In the genomic region with DNA sequence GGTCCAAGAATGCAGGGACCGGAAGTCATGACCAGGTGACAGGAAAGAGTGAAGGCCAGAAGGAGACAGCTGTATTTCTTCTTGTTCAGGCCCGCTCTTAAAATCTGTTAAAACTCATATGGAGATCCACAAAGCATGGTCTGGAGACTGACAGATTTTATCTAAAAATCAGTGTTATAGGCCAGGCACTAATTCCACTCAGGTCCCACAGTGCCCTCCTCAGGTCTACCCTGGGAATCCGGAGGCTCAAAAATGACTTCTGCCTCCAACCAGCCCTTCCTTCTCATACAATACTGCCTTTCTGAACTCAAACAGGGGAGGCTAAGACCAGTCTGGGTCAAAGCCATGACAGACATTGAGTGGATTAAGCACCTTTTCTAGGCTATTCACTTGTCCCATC, we compare ENCODE assay signal across 10 mouse cellular contexts.
A peak's percentile ranks its signal among the peaks of the same experiment; 100 is the strongest.
DNase-seq lines count a peak whose midpoint lies in the region; ATAC-seq and TF ChIP-seq lines count a peak whose summit lies in the region.
"Had no signal": no experiment of that assay in that cellular context is flagged by ENCODE, and none has a peak within 500 bp of the region (broad histone marks: within the 10 kb centered on the region; RNA-seq: fewer than 3 reads in every experiment).

No protein-coding gene starts in this region.

- no peak for ATAC-seq in liver, embryonic 14.5 days (ENCODE audit: insufficient read depth)
- no peak for ATAC-seq in megakaryocyte, adult 5-6 weeks (ENCODE audit: poor library complexity, severe bottlenecking)
- no peak for ATAC-seq in forebrain, embryonic 16.5 days

- TF ChIP-seq EP300 in liver, embryonic 14.5 days (IDR thresholded peaks at IDR 0.05; ENCODE audit: low read depth): no peak

- TF ChIP-seq CTCF in liver, embryonic 14.5 days (IDR thresholded peaks at IDR 0.05; ENCODE audit: low read depth): peak; percentile 31; the same call in 1 of the 2 replicates

- H3K4me3 ChIP-seq in liver, embryonic 14.5 days (ENCODE audit: insufficient read depth in 1 of 2, low read depth in 2 of 2, low read length in 2 of 2): no peak overlapping the region
- H3K4me3 ChIP-seq in forebrain, embryonic 16.5 days (replicated peaks; ENCODE audit: low read length): no peak overlapping the region
- H3K4me3 ChIP-seq: hindbrain, embryonic 15.5 days; midbrain, embryonic 12.5 days had no signal

- no peaks in the 10 kb centered on the region for H3K9me3 ChIP-seq in liver, embryonic 14.5 days (ENCODE audit: control insufficient read depth, low read length)
- H3K9me3 ChIP-seq in forebrain, embryonic 16.5 days (ENCODE audit: control insufficient read depth, low read length): no peaks in the 10 kb centered on the region; the same call in 1 of the 2 replicates
- H3K9me3 ChIP-seq: midbrain, embryonic 12.5 days had no signal

- H3K4me2 ChIP-seq in liver, embryonic 14.5 days (ENCODE audit: low read depth): no peak overlapping the region
- no peak overlapping the region for H3K4me2 ChIP-seq in forebrain, embryonic 16.5 days (ENCODE audit: low read length)
- H3K4me2 ChIP-seq: hindbrain, embryonic 15.5 days; midbrain, embryonic 12.5 days had no signal

- H3K9ac ChIP-seq in liver, embryonic 14.5 days (replicated peaks): no peak overlapping the region
- no peak overlapping the region for H3K9ac ChIP-seq in forebrain, embryonic 16.5 days (replicated peaks; ENCODE audit: low read depth, low read length)
- H3K9ac ChIP-seq: hindbrain, embryonic 15.5 days; midbrain, embryonic 12.5 days had no signal

- H3K36me3 ChIP-seq in liver, embryonic 14.5 days (replicated peaks; ENCODE audit: control insufficient read depth, insufficient read depth, low read depth): no peaks in the 10 kb centered on the region
- no peaks in the 10 kb centered on the region for H3K36me3 ChIP-seq in forebrain, embryonic 16.5 days (ENCODE audit: control insufficient read depth, insufficient read depth)
- H3K36me3 ChIP-seq: hindbrain, embryonic 15.5 days; midbrain, embryonic 12.5 days had no signal

- H3K4me1 ChIP-seq in liver, embryonic 14.5 days (replicated peaks; ENCODE audit: control insufficient read depth in 2 of 2, insufficient read depth in 2 of 2, low read length in 1 of 2): no peaks in the 10 kb centered on the region
- no peaks in the 10 kb centered on the region for H3K4me1 ChIP-seq in forebrain, embryonic 16.5 days (replicated peaks; ENCODE audit: control insufficient read depth, insufficient read depth, low read length)
- H3K4me1 ChIP-seq: hindbrain, embryonic 15.5 days; midbrain, embryonic 12.5 days had no signal

- 54% methylated on average over 3 of the region's 3 CpGs for WGBS in liver, embryonic 14.5 days (ENCODE audit: insufficient replicate concordance)
- 69% methylated on average over 3 of the region's 3 CpGs for WGBS in forebrain, embryonic 16.5 days

- no peaks in the 10 kb centered on the region for H3K27me3 ChIP-seq in liver, embryonic 14.5 days (ENCODE audit: control insufficient read depth, insufficient read depth, low read length)
- H3K27me3 ChIP-seq in forebrain, embryonic 16.5 days (replicated peaks; ENCODE audit: control insufficient read depth, insufficient read depth, low read length): no peaks in the 10 kb centered on the region
- H3K27me3 ChIP-seq: hindbrain, embryonic 15.5 days; midbrain, embryonic 12.5 days had no signal

- H3K27ac ChIP-seq in liver, embryonic 14.5 days: no peak overlapping the region
- no peak overlapping the region for H3K27ac ChIP-seq in forebrain, embryonic 16.5 days (ENCODE audit: low read length)
- H3K27ac ChIP-seq: hindbrain, embryonic 15.5 days; midbrain, embryonic 12.5 days had no signal

- peak; percentile 52 for DNase-seq in embryo, embryonic 10.5 days (ENCODE audit: low spot score)
- DNase-seq in embryo, embryonic 10 days (ENCODE audit: low spot score): no peak
- no peak for DNase-seq in liver, embryonic 14.5 days (ENCODE audit: low read depth in 3 of 3, low spot score in 3 of 3)
- no peak for DNase-seq in liver
- peak; percentile 29 for DNase-seq in cerebellum, adult 8-10 months
- DNase-seq in layer of hippocampus, postnatal 10 days (ENCODE audit: low spot score in 2 of 2): peak; percentile 49 to 61

Comparison
In these comparisons a context has a peak if more than half of its experiments do, and no peak if none do; other contexts are left out.
1. DNase-seq: peak in embryo, embryonic 10.5 days (single experiment), cerebellum, adult 8-10 months (single experiment) and layer of hippocampus, postnatal 10 days (2 of 2); none in embryo, embryonic 10 days (single experiment), liver, embryonic 14.5 days (0 of 3) and liver (single experiment).